Mouse (Mus musculus) spleen, adult 2 months (tissue): ENCODE measurements around the gene Il9. TPM values are rescaled to one million over a fixed set of nuclear protein-coding genes. Genes with fewer than 3 reads are reported as not detected.

Source experiments
- DNase-seq, 2 experiments: peaks; one replicate each; pipeline versions ENCODE4 v3.0.0 to v3.0.0-alpha.2; 2012 to 2021; ENCODE audit warnings: low spot score in 2 of 2, low read depth in 1 of 2
- H3K27ac ChIP-seq: fragments of 200-500 bp; 2 replicates; pipeline ENCODE4 v1.5.1; 2012; ENCODE audit warnings: low read length, inconsistent platforms; ENCODE audit not compliant: insufficient read depth
- H3K27me3 ChIP-seq: fragments of 200-500 bp; 2 replicates; pipeline ENCODE4 v1.6.1; 2012; ENCODE audit warnings: mild to moderate bottlenecking, moderate library complexity, low read length, inconsistent platforms; ENCODE audit not compliant: control insufficient read depth, insufficient read depth
- H3K36me3 ChIP-seq: fragments of 200-500 bp; 2 replicates; pipeline ENCODE4 v1.6.1; 2012; ENCODE audit warnings: mild to moderate bottlenecking, low read length, inconsistent platforms; ENCODE audit not compliant: control insufficient read depth, insufficient read depth
- H3K4me1 ChIP-seq: fragments of 200-500 bp; 2 replicates; pipeline ENCODE4 v1.6.1; 2011; ENCODE audit warnings: inconsistent platforms; ENCODE audit not compliant: control insufficient read depth, insufficient read depth, insufficient read length
- H3K4me3 ChIP-seq: fragments of 200-500 bp; 2 replicates; pipeline ENCODE4 v1.5.1; 2011; ENCODE audit warnings: mild to moderate bottlenecking, inconsistent platforms; ENCODE audit not compliant: insufficient read depth, insufficient read length; ENCODE audit errors: extremely low read depth
- CTCF ChIP-seq: fragments of 200-500 bp; IDR thresholded peaks from 2 replicates; pipeline ENCODE4 v1.5.1; 2011; ENCODE audit warnings: mild to moderate bottlenecking, inconsistent platforms; ENCODE audit not compliant: insufficient read depth, insufficient read length, insufficient replicate concordance; ENCODE audit errors: extremely low read depth
- POLR2A ChIP-seq: fragments of 200-500 bp; IDR thresholded peaks from 2 replicates; pipeline ENCODE4 v1.6.1; 2011; ENCODE audit warnings: low read depth, low read length, inconsistent platforms
- WGBS: fragments of 180-500 bp; shearing (Covaris S2); methylation state at CpG from one replicate; pipeline ENCODE4 v1.1.7; 2018; 5-methylcytosine and 5-hydroxymethylcytosine counted together
- polyA plus RNA-seq: library from polyadenylated mRNA; depleted of rRNA; stranded (reverse); fragments of >200 nt; gene quantifications from 2 replicates; pipeline ENCODE4 v1.2.3, GENCODE M21; 2012

The Il9 gene
- polyA plus RNA-seq, 1 experiment, result not detected

DNA sequence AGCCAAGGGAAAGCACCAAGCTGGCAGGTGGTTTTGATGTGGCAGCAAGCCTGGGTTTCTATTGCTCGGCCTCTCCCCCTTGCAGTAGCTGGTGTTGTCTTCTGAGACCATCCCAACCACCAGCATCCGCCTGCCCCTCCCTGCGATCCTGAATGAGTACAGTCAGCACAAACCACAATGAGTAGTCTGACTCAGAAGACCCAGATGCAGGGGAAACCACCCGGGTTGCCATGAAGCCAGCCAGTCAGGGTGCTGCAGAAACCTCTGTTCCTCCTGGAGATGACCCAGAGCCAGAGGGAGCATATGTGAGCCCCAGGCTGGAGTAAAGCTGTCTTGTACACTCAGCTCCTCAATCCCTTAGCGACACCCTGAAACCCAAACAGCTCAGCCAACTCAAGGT, 5.3 kb downstream of the Il9 start:
- Histone ChIP-seq H3K4me1 (no peaks in the 10 kb centered on the region), H3K27me3 (no peaks in the 10 kb centered on the region), H3K27ac (no peak overlapping the region), H3K4me3 (no peak overlapping the region), H3K36me3 (no peaks in the 10 kb centered on the region)
- peak; percentile 30 to 40 for DNase-seq
- TF ChIP-seq POLR2A, result no peak
- TF ChIP-seq CTCF, result no peak
- 11% methylated on average over 5 of the region's 5 CpGs for WGBS

- no peaks in the 10 kb centered on the region for H3K27me3 ChIP-seq
- 26% methylated on average over 4 of the region's 4 CpGs for WGBS
- H3K27ac ChIP-seq, result no peak overlapping the region
- TF ChIP-seq CTCF, result peak; percentile 64; the same call in 1 of the 2 replicates
- no peak for TF ChIP-seq POLR2A
- no peaks in the 10 kb centered on the region for H3K36me3 ChIP-seq
- no peaks in the 10 kb centered on the region for H3K4me1 ChIP-seq
- DNase-seq, result peak in 1 of 2 experiments; percentile 36
- no peak overlapping the region for H3K4me3 ChIP-seq
Measured at GRCm38 (mm10) chr13:56475363-56475762, 6.7 kb downstream of the Il9 start.

DNA sequence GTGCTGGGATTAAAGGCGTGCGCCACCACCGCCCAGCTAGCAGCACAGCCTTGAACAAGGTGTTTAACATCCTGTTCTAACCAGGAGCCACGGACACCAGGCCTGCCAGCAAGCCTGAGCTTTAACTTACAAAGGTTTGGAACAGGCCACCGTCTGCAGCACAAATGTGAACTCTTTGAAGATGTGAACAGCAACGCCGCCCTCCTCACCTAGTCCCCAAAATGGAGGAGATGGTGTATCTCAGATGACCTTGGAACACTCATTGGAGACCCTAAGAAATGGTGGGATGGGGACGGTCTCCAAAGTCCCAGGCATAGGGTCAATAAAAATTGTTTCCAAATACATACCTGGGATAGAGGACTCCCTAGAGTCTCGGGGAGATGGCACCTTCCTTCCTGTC, 9.4 kb downstream of the Il9 start:
- H3K4me3 ChIP-seq, result no peak overlapping the region
- H3K27me3 ChIP-seq, result no peaks in the 10 kb centered on the region
- WGBS, result 83% methylated on average over 9 of the region's 9 CpGs
- no peaks in the 10 kb centered on the region for H3K4me1 ChIP-seq
- no peak for DNase-seq
- TF ChIP-seq CTCF (no peak), POLR2A (no peak)
- no peak overlapping the region for H3K27ac ChIP-seq
- no peaks in the 10 kb centered on the region for H3K36me3 ChIP-seq

GRCm38 (mm10) chr13:56471951-56472350, 10.1 kb downstream of the Il9 start:
- no peaks in the 10 kb centered on the region for H3K4me1 ChIP-seq
- no peak for DNase-seq
- 70% methylated on average over 9 of the region's 9 CpGs for WGBS
- no peak overlapping the region for H3K4me3 ChIP-seq
- H3K27ac ChIP-seq, result no peak overlapping the region
- H3K36me3 ChIP-seq, result no peaks in the 10 kb centered on the region
- H3K27me3 ChIP-seq, result no peaks in the 10 kb centered on the region
- TF ChIP-seq CTCF, result no peak
- no peak for TF ChIP-seq POLR2A

DNA sequence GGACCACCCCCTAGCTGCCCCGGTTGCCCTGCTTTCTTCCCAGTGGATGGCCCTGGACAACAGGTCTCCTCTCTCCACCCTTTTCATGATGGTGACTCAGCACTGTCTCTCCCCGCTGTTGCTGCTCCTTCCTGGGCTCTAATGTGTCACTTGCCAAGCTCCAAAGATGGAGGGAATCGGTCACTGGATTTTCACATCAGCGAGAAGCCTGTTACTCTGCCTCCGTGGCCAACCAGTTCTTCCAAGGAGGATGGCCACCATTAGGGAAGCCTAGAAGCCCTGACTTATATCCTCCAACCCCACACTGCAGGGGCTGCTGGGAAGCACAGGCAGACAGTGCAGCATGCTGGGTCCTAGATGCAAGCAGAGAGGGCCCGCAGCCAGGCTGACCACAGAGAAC, 10.8 kb downstream of the Il9 start:
- 88% methylated on average over 6 of the region's 6 CpGs for WGBS
- H3K36me3 ChIP-seq, result no peaks in the 10 kb centered on the region

DNA sequence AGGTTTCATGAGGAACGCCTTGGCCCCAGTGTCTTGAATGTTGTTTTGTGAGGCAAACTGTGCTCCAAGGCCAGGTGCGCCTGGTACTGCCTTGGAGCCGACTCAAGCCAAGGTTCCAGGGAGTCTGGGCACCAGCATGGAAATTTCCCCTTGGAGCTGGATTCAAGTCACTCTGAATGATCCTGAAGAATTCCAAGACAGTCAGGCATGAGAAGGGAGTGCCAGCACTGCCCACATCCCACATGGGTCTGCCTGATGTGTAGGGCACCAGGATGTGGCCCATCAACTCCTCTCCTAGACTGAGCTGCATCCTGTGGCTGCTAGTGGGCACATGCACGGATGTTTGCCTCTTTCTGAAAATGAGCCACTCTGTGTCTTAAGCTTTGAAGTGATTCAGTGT, 13.5 kb downstream of the Il9 start:
- H3K36me3 ChIP-seq, result no peaks in the 10 kb centered on the region
- no peak overlapping the region for H3K27ac ChIP-seq
- WGBS, result 88% methylated on average over 4 of the region's 4 CpGs
- no peak for DNase-seq
- H3K4me1 ChIP-seq, result no peaks in the 10 kb centered on the region
- TF ChIP-seq POLR2A (no peak), CTCF (no peak)
- H3K4me3 ChIP-seq, result no peak overlapping the region
- no peaks in the 10 kb centered on the region for H3K27me3 ChIP-seq

More for the DNA sequence above, 10.8 kb downstream of the Il9 start:
- Histone ChIP-seq H3K27me3 (no peaks in the 10 kb centered on the region), H3K4me1 (no peaks in the 10 kb centered on the region), H3K27ac (no peak overlapping the region), H3K4me3 (no peak overlapping the region)
- DNase-seq, result no peak
- no peak for TF ChIP-seq CTCF
- TF ChIP-seq POLR2A, result no peak

GRCm38 (mm10) chr13:56467786-56468185, 14.3 kb downstream of the Il9 start:
- H3K27ac ChIP-seq, result no peak overlapping the region
- no peak for TF ChIP-seq POLR2A
- no peak for TF ChIP-seq CTCF
- H3K4me1 ChIP-seq, result no peaks in the 10 kb centered on the region
- no peaks in the 10 kb centered on the region for H3K27me3 ChIP-seq
- WGBS, result 93% methylated on average over 7 of the region's 7 CpGs
- no peak overlapping the region for H3K4me3 ChIP-seq
- DNase-seq, result no peak
- no peaks in the 10 kb centered on the region for H3K36me3 ChIP-seq

DNA sequence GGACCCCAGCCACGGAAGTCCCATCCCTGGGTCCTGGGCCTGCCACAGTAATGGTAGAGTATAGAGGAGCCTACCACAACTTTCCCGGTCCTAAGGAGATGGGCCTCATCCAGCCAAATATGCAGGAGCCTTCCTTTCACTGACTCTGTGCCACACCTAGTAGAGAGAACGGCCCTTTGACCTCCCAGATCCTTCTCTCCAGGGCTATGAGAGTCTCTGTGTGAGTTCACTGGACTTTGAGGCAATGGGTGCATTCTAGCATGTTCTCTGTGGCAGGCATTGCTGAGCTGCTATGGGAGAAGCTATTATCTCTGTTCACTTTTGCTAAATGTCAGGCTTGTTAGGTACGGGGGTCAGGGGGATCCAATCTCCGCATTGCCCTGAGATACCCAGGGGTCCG, 18.3 kb downstream of the Il9 start:
- DNase-seq, result no peak
- 88% methylated on average over 6 of the region's 6 CpGs for WGBS
- Histone ChIP-seq H3K4me3 (no peak overlapping the region), H3K4me1 (no peaks in the 10 kb centered on the region), H3K36me3 (no peaks in the 10 kb centered on the region), H3K27ac (no peak overlapping the region), H3K27me3 (no peaks in the 10 kb centered on the region)
- TF ChIP-seq POLR2A, result no peak
- TF ChIP-seq CTCF, result no peak
